8 mouse cellular contexts compared by ENCODE assay signal in genomic region chr12:3889875-3890635, GRCm38 (mm10).
DNase-seq lines count a peak whose midpoint lies in the region; ATAC-seq and TF ChIP-seq lines count a peak whose summit lies in the region.
"Had no signal": no experiment of that assay in that cellular context is flagged by ENCODE, and none has a peak within 500 bp of the region (broad histone marks: within the 10 kb centered on the region; RNA-seq: fewer than 3 reads in every experiment).

No protein-coding gene starts in this region.

- no peak for ATAC-seq in limb, embryonic 15.5 days (ENCODE audit: insufficient number of reproducible peaks, low FRiP score, low TSS enrichment, low read depth)

- no peak overlapping the region for H3K4me3 ChIP-seq in ES-E14 (ENCODE audit: insufficient read depth in 1 of 2, low read depth in 1 of 2, low read length in 2 of 2, poor library complexity in 1 of 2, severe bottlenecking in 1 of 2)
- no peak overlapping the region for H3K4me3 ChIP-seq in limb, embryonic 15.5 days

- peaks cover 17 to 55% of the 10 kb centered on the region in 2 experiments for H3K4me1 ChIP-seq in ES-E14 (ENCODE audit: control insufficient read depth in 2 of 2, insufficient read depth in 2 of 2, low read length in 2 of 2, poor library complexity in 1 of 2)
- peaks cover 71% of the 10 kb centered on the region for H3K4me1 ChIP-seq in limb, embryonic 15.5 days

- H3K27ac ChIP-seq in ES-E14 (ENCODE audit: insufficient read depth, low read depth, low read length, poor library complexity, severe bottlenecking) = peak overlapping the region; percentile 67
- 0 out of 2 replicates have a peak overlapping the region, but pooled peaks have one; percentile 91 for H3K27ac ChIP-seq in limb, embryonic 15.5 days

- peaks cover 5% of the 10 kb centered on the region; the same call in 1 of the 2 replicates for H3K36me3 ChIP-seq in ES-E14 (ENCODE audit: control insufficient read depth, insufficient read depth, low read length, poor library complexity, severe bottlenecking)
- peaks cover 25% of the 10 kb centered on the region for H3K36me3 ChIP-seq in limb, embryonic 15.5 days

- in situ Hi-C loops in ES-E14 (cut with MboI; ENCODE audit: low sequenced_read_pairs in 2 of 2, unreplicated experiment in 2 of 2) = no loop called here

- no peak overlapping the region for H3K4me2 ChIP-seq in limb, embryonic 15.5 days

- DNase-seq in kidney, postnatal 14 days = peak; percentile 36
- no peak for DNase-seq in kidney, adult 8-10 months
- peak; percentile 58 for DNase-seq in ES-E14 (ENCODE audit: low read depth, low spot score)
- peak; percentile 87 for DNase-seq in cerebellum, adult 11 months
- DNase-seq in layer of hippocampus, adult 8-10 months (ENCODE audit: low spot score in 2 of 2) = no peak
- no peak for DNase-seq in spleen, adult 18-20 months
- DNase-seq: layer of hippocampus, postnatal 36 days had no signal

- H3K9ac ChIP-seq in ES-E14 (ENCODE audit: insufficient read depth, low read depth, low read length, poor library complexity, severe bottlenecking) = no peak overlapping the region
- no peak overlapping the region for H3K9ac ChIP-seq in limb, embryonic 15.5 days

- no peaks in the 10 kb centered on the region for H3K27me3 ChIP-seq in limb, embryonic 15.5 days

- 43% methylated on average over 7 of the region's 7 CpGs for WGBS in limb, embryonic 15.5 days

- no peaks in the 10 kb centered on the region for H3K9me3 ChIP-seq in ES-E14 (ENCODE audit: control insufficient read depth, insufficient read depth, low read depth, low read length)
- no peaks in the 10 kb centered on the region for H3K9me3 ChIP-seq in limb, embryonic 15.5 days

TF ChIP-seq in ES-E14, 5 proteins besides CTCF, POLR2A, EP300 and RAD21:
- TF ChIP-seq MAFK (IDR thresholded peaks at IDR 0.05; ENCODE audit: insufficient read depth, low read depth, low read length) (no peak), ZNF384 (IDR thresholded peaks at IDR 0.05; ENCODE audit: low read depth, low read length) (no peak), ZC3H11A (IDR thresholded peaks at IDR 0.05; ENCODE audit: borderline replicate concordance, low read depth, low read length) (no peak), HCFC1 (IDR thresholded peaks at IDR 0.05; ENCODE audit: borderline replicate concordance, insufficient read depth, low read length) (no peak)

Comparison
In these comparisons a context has a peak if more than half of its experiments do, and no peak if none do; other contexts are left out.
1. DNase-seq: peak in kidney, postnatal 14 days (single experiment), ES-E14 (single experiment) and cerebellum, adult 11 months (single experiment); none in kidney, adult 8-10 months (0 of 2), layer of hippocampus, adult 8-10 months (0 of 2) and spleen, adult 18-20 months (0 of 2).